Mouse (Mus musculus) urinary bladder, adult 18-20 months (tissue): Measurements from ENCODE around the gene Fgf12.

Experiments used
- DNase-seq, 2 experiments: peaks; one replicate each; pipeline ENCODE4 v3.0.0; 2022; ENCODE audit warnings: low spot score in 2 of 2, mixed read lengths in 2 of 2

Gene Fgf12

DNA sequence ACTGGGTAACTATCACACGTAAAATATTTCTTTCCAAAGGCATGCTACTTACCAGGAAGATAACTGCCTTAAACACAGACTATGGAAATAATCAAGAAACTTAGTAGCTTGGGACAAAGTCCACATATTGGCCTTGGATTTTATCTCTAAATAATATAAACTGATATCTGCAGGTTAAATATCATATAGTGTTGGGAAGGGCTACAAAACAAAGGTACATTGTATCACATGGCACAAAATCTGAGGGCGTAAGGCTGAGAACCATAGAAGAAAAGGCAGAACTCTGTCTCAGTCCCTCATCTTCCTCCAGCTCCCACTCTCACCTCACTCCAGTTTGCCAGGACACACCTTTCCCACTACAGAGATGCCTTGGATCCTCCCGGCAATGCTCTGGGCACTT is 417.8 kb downstream of the Fgf12 start:
- DNase-seq: no peak

DNA sequence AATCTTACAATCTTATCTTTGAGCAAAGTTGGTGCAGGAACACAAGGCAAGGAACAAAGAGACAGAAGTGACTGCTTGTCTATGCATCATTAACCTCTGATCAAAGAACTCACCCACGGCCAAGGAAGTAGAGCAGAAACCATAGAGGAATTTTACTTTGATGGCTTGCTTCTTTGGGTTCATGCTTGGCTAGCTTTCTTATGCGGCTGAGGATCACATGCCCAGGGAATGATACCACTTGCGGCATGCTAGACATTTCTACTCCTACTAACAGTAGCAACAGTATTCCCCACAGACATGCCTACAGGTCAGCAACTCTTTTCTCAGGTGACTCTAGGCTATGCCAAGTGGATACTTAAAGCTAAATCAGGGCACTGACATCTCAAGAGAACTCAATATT is 429.3 kb downstream of the Fgf12 start:
- DNase-seq: no peak

- no peak for DNase-seq
Measured at GRCm38 (mm10) chr16:28311618-28312017, 441.2 kb downstream of the Fgf12 start.

GRCm38 (mm10) chr16:28303889-28304288 is 449.0 kb downstream of the Fgf12 start:
- no peak for DNase-seq

- no peak for DNase-seq
Measured at GRCm38 (mm10) chr16:28289689-28290330, 463.1 kb downstream of the Fgf12 start.

- no peak for DNase-seq
Measured at GRCm38 (mm10) chr16:28257904-28258303, 495.0 kb downstream of the Fgf12 start.

DNA sequence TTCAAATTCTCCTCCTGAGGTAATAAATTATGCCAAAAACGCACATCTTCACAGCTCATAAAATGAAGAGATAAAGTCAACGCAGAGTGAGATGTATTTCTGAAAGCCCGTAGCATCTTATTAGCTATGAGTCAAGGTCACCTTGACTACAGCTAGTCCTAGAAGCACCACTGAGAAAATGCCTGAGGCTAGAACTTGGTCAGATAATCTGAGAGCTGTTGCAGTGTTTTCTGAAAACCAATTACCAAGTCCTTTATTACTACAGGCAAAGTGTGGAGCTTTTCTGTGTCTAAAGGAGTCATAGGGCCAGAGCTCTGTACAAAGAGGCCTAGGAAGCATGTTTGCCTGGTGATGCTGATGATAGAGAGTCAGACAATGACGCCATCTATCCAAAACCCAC is 498.6 kb downstream of the Fgf12 start:
- DNase-seq: no peak

DNA sequence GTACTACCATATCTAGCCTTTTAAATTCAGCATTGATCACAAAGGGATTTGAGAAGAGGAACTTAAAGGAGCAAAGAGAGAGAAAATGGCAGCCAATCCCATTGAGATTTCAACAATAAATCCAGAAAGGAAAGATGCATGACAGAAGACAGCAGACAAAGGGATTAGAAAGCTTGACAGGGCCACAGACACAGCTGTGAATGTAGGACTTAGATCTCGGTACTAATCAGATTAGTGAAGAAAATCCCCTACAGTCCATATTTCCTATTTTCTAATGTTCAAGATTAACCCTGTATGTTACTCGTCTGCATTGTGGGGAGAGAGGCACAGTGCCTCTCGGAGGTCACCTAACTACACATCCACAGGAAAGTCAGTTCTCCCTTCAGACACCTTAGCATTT is 500.9 kb downstream of the Fgf12 start:
- no peak for DNase-seq

DNA sequence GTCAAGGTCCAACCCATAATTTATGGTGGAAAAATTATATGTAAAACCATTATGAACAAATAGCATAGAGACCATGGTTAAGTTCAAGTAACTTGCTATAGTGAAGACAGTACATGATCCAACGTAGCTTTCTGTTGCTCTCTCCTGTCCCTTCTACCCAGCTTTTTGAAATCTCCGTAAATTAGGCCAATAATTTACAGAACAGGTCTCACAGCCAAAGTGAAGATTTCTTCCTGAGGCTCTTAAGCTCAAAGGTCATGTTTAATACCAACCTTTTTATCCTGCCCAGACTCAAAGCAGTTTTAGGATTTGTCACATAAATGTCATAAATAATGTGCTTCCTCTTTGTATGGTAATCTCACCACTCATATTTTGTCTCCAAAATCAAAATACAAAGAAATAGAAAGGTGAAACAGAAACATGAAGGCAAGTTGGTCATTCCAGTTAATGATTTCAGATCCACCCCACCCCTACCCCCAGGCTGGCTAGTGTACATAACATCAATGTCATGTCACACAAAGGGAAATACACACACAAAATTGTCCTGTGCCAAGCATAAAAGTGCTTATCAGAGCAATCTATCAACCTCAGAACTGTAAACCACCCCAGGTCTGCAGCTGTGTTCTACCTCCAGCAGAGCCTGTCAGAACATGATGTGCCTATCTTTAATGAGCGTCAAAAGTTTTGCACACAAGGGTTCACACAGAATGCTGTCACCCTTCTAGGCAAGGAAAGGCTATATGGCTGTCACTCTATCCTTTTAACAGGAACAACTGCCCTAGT is 509.8 kb downstream of the Fgf12 start:
- DNase-seq: no peak

DNA sequence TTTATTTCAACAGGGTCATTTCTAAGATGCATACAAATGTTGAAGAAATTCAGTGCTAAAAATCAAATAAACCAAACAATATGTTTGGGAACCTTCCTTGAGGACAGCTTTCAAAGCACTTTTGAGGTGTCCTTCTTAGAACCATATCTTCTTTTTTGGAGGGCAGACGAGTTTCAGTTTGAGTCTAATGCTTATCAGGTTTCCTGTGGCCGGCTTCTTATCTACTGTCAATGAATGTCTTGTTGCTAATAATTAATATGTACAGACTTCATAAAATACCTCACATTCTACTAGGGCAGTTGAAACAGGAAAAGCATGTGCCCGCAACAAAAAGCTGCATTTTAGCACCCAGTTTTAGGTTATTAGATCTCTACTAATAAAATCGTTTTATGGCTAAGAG is 513.5 kb downstream of the Fgf12 start:
- no peak for DNase-seq

GRCm38 (mm10) chr16:28238019-28238868 is 514.6 kb downstream of the Fgf12 start:
- no peak for DNase-seq

- DNase-seq: no peak
Measured at GRCm38 (mm10) chr16:28215930-28216329, 536.9 kb downstream of the Fgf12 start.

DNA sequence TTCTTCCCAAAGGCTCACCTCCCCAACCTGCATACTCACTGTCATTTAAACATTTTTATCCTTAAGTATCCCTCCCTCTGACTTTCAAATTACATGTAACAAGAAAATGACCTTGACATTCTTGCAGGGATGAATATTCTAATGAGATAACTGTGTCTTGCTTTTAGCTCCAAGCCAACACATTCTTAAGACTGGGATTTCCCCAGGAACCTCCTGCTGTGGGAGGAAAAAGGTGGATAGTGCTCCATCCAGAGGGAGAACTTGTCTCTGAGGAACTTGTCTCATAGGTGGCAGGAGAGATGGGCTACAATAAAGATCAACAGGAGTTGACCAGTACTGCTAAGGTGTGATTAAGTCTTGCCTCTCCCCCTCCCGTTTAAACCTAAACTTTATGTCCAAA is 540.5 kb downstream of the Fgf12 start:
- no peak for DNase-seq

- DNase-seq: no peak
Measured at GRCm38 (mm10) chr16:28156443-28156842, 596.4 kb downstream of the Fgf12 start.

DNA sequence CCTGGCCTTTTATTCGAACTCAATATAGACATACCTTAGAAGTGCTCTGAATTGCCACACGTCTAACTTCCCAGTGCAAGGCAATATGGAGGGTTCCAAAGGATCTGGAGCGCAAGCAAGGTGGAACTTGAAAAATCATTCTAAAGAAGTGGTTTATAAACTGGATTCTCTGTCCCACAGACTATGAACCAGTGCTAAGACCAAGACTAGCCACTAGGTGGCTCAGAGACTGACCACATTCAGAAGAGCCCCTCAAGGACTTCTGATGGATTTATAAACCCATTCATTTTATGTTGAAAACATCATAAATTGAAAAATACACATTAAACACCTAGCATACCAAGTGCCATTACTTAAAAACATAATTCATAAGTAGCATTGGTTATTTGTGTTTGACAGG is 611.9 kb downstream of the Fgf12 start:
- DNase-seq: no peak

DNA sequence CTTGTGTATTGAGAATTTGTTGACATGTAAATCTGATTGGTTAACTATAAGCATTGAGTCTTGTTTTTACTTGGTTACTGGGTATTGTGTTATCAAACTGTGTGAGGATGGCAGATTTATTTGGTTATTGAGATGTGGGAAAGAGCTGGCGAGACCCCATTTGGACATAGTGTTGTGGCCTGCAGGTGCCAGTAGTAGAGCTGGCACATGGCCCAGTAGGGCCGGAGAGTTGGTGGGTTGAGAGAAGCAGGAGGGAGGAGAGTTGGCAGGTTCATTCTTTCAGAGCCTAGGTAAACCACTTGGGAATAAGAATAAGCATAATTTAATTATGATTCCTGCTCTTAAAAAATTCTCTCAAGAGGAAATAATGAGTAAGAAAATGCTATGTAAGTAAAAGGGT is 625.9 kb downstream of the Fgf12 start:
- DNase-seq: no peak
